Mouse (Mus musculus) common myeloid progenitor, adult 5-6 weeks (primary cell): ENCODE measurements around the gene Rapgef1. TPM values are rescaled to one million over a fixed set of nuclear protein-coding genes. Genes with fewer than 3 reads are reported as not detected.
A peak's percentile ranks its signal among the peaks of the same experiment; 100 is the strongest.
"Not testable (repeated sequence)": the region's sequence is repeated elsewhere in the genome, so short reads cannot be mapped to it uniquely, and the experiment has no call there.

Experiments used
- ATAC-seq: replicated peaks from 2 replicates; pipeline ENCODE4 v1.8.0; 2016; ENCODE audit warnings: low read depth, mild to moderate bottlenecking, moderate TSS enrichment, inconsistent platforms; ENCODE audit not compliant: poor library complexity, severe bottlenecking
- total RNA-seq: library from RNA; stranded (forward); fragments of 200-1000, 187-1606 nt; gene quantifications from 2 replicates; pipeline ENCODE4 v1.2.3, GENCODE M21; 2017

Rapgef1 gene
- total RNA-seq, 1 experiment from 2014 or later: 40.5 TPM

GRCm38 (mm10) chr2:29771611-29772461 is 152.3 kb downstream of the Rapgef1 start:
- ATAC-seq: peak; percentile 55

GRCm38 (mm10) chr2:29773323-29773722 is 153.8 kb downstream of the Rapgef1 start:
- no peak for ATAC-seq

GRCm38 (mm10) chr2:29781256-29781655 is 161.7 kb downstream of the Rapgef1 start:
- not testable (repeated sequence) for ATAC-seq

- ATAC-seq: no peak
Measured at GRCm38 (mm10) chr2:29784290-29784689, 164.8 kb downstream of the Rapgef1 start.

- ATAC-seq: peak; percentile 92
Measured at GRCm38 (mm10) chr2:29787104-29787917, 167.8 kb downstream of the Rapgef1 start, which contains the start of gene Coq4. Coq4 (plus strand) TSS chr2:29787493.

- peak; percentile 94 for ATAC-seq
Measured at GRCm38 (mm10) chr2:29787937-29788681, 168.6 kb downstream of the Rapgef1 start, which contains the start of gene Trub2. Trub2 (minus strand) TSS chr2:29788502.

Other genes with a start within 250 kb of the Rapgef1 start
- not detected in 2 replicates for gene Gm13420, start 132.0 kb downstream of the Rapgef1 start, total RNA-seq
- not detected in 2 replicates for gene Gm13547, start 139.6 kb downstream of the Rapgef1 start, total RNA-seq
- gene Coq4, start 167.8 kb downstream of the Rapgef1 start, total RNA-seq: 7.4 and 10.3 TPM in 2 replicates
- 45.7 and 58.0 TPM in 2 replicates for gene Trub2, start 168.8 kb downstream of the Rapgef1 start, total RNA-seq
- gene Slc27a4, start 182.9 kb downstream of the Rapgef1 start, total RNA-seq: 3.3 and 5.9 TPM in 2 replicates
- gene Urm1, start 200.4 kb downstream of the Rapgef1 start, total RNA-seq: 20.1 and 23.9 TPM in 2 replicates
- 9.8 and 14.0 TPM in 2 replicates for gene Cercam, start 249.4 kb downstream of the Rapgef1 start, total RNA-seq